Mouse (Mus musculus) CH12.LX (cell line): ENCODE results near the gene Cib4.

Experiments used
- EP300 ChIP-seq: IDR thresholded peaks from 2 replicates; pipeline ENCODE4 v1.6.1; 2011; ENCODE audit warnings: low read length, improper control_type of control experiment
- MAX ChIP-seq: IDR thresholded peaks from 2 replicates; pipeline ENCODE4 v1.6.1; 2011; ENCODE audit warnings: low read length, improper control_type of control experiment
- TCF12 ChIP-seq: IDR thresholded peaks from 2 replicates; pipeline ENCODE4 v1.6.1; 2014; ENCODE audit warnings: low read depth, mild to moderate bottlenecking, inconsistent platforms, low read length, improper control_type of control experiment

DNA sequence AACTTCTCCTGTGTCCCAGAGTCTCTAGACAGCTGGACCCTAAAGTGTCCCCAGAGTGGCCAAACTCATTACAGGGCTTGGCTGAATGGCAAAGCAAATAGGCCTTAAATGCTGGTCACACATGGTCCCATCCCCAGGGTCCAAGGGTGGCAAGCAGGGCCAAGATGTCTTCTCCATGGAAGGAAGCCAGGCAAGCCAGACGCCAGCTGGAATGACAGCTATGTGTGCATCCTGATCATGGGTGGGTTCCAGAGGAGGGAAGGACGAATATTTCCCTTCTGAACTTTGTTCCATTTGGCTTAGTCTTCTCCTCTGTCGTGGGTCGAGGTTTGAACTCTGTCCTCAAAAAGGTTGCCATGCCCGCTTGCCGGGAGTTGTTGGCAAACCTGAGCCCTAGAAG, 60.5 kb downstream of the Cib4 start:
- TF ChIP-seq TCF12 = no peak
- TF ChIP-seq MAX = no peak
- no peak for TF ChIP-seq EP300
